Mouse (Mus musculus) liver, adult 2 months (tissue): ENCODE measurements at regions not wholly inside any gene's neighbourhood (a gene's known extent, or its start where the extent isn't known, plus 50 kb on each side); places are given as distances from the start of the nearest gene placed in this dataset.

Source experiments
- CTCF ChIP-seq: fragments of 200-500 bp; IDR thresholded peaks from 2 replicates; pipeline ENCODE4 v1.5.1; 2011; ENCODE audit warnings: low read depth, low read length, control low read depth
- POLR2A ChIP-seq: fragments of 200-500 bp; IDR thresholded peaks from 2 replicates; pipeline ENCODE4 v1.6.1; 2011; ENCODE audit warnings: low read length, control low read depth; ENCODE audit not compliant: insufficient read depth; ENCODE audit errors: extremely low read depth

GRCm38 (mm10) chr15:3213721-3214120 lies 54.6 kb upstream of the Selenop start:
- TF ChIP-seq POLR2A (no peak), CTCF (peak; percentile 36; the same call in 1 of the 2 replicates)
